Mouse (Mus musculus): ENCODE measurements at regions not wholly inside any gene's neighbourhood (a gene's known extent, or its start where the extent isn't known, plus 50 kb on each side); places are given as distances from the start of the nearest gene placed in this dataset.

GRCm38 (mm10) chr3:38572159-38572558 lies 87.5 kb upstream of the Ankrd50 start:
- no peak for TF ChIP-seq POLR2A (IDR thresholded peaks at IDR 0.05; ENCODE audit: extremely low read depth, insufficient read depth, low read length)
- TF ChIP-seq CTCF (IDR thresholded peaks at IDR 0.05; ENCODE audit: extremely low read depth, insufficient read depth, low read length) = no peak
- no peak overlapping the region for H3K4me3 ChIP-seq (ENCODE audit: insufficient read depth, low read length)
- H3K4me1 ChIP-seq (ENCODE audit: control insufficient read depth, insufficient read depth, low read length) = no peaks in the 10 kb centered on the region
- H3K27ac ChIP-seq (ENCODE audit: insufficient read depth, low read length) = no peak overlapping the region

GRCm38 (mm10) chr3:38571224-38571623 lies 86.6 kb upstream of the Ankrd50 start:
- Histone ChIP-seq H3K4me1 (ENCODE audit: control insufficient read depth, insufficient read depth, low read length) (no peaks in the 10 kb centered on the region), H3K4me3 (ENCODE audit: insufficient read depth, low read length) (no peak overlapping the region), H3K27ac (ENCODE audit: insufficient read depth, low read length) (no peak overlapping the region)
- TF ChIP-seq CTCF (IDR thresholded peaks at IDR 0.05; ENCODE audit: extremely low read depth, insufficient read depth, low read length) (no peak), POLR2A (IDR thresholded peaks at IDR 0.05; ENCODE audit: extremely low read depth, insufficient read depth, low read length) (no peak)

GRCm38 (mm10) chr3:38569001-38569400 lies 84.4 kb upstream of the Ankrd50 start:
- H3K4me1 ChIP-seq (ENCODE audit: control insufficient read depth, insufficient read depth, low read length) = no peaks in the 10 kb centered on the region
- H3K4me3 ChIP-seq (ENCODE audit: insufficient read depth, low read length) = no peak overlapping the region
- H3K27ac ChIP-seq (ENCODE audit: insufficient read depth, low read length) = no peak overlapping the region
- TF ChIP-seq POLR2A (IDR thresholded peaks at IDR 0.05; ENCODE audit: extremely low read depth, insufficient read depth, low read length) = no peak

DNA sequence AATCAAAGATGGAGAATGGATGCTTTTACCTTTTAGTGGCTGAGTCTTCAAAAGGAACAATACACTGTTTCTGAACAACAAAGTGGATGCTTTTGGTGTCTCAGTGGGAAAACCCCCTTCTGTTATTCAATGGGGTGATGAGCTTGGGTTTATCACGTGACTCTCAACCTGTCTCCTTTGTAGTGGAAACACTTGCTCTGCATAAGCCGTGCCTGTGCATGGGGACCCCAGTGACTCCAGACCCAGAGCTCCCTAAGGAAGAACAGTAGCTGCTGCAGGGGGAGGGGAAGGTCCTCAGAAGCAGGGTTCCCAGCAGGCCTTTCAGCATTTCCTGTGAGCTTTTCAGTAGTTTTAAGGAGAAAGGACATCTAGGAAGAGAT lies 83.9 kb upstream of the Ankrd50 start:
- Histone ChIP-seq H3K4me1 (ENCODE audit: control insufficient read depth, insufficient read depth, low read length) (no peaks in the 10 kb centered on the region), H3K4me3 (ENCODE audit: insufficient read depth, low read length) (no peak overlapping the region), H3K27ac (ENCODE audit: insufficient read depth, low read length) (no peak overlapping the region)
- TF ChIP-seq CTCF (IDR thresholded peaks at IDR 0.05; ENCODE audit: extremely low read depth, insufficient read depth, low read length) = no peak
- no peak for TF ChIP-seq POLR2A (IDR thresholded peaks at IDR 0.05; ENCODE audit: extremely low read depth, insufficient read depth, low read length)

DNA sequence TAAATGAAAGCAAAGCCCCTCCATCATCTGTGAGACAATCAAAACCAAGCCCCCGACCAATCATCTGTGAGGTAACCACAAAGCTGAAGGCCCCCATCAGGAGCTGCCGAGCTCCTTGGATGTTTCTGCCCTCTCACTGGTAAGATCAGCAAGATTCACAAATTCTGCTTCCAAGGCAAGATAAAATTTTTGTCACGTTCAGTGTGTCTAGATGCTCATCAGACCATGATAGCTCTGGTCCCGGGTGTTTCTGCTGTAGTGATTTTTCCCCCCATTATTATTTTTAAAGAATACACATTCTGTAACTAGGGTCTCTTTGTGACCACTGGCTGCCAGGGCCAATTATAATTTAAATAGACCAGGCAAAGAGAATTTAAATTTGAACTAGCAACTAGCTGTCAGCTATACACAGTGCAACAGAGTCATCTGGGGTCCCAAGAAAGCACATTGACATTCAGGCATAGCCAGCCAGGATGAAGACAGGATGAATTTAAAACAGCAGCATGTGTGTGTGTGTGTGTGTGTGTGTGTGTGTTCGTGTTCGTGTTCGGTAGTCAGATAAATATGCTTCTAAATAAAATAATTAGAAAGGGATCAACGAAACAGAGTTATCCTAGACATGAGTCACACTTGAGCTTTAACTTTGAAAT lies 83.4 kb upstream of the Ankrd50 start:
- TF ChIP-seq POLR2A (IDR thresholded peaks at IDR 0.05; ENCODE audit: extremely low read depth, insufficient read depth, low read length) (no peak), CTCF (IDR thresholded peaks at IDR 0.05; ENCODE audit: extremely low read depth, insufficient read depth, low read length) (no peak)
- H3K27ac ChIP-seq (ENCODE audit: insufficient read depth, low read length) = no peak overlapping the region
- no peak overlapping the region for H3K4me3 ChIP-seq (ENCODE audit: insufficient read depth, low read length)
- no peaks in the 10 kb centered on the region for H3K4me1 ChIP-seq (ENCODE audit: control insufficient read depth, insufficient read depth, low read length)

DNA sequence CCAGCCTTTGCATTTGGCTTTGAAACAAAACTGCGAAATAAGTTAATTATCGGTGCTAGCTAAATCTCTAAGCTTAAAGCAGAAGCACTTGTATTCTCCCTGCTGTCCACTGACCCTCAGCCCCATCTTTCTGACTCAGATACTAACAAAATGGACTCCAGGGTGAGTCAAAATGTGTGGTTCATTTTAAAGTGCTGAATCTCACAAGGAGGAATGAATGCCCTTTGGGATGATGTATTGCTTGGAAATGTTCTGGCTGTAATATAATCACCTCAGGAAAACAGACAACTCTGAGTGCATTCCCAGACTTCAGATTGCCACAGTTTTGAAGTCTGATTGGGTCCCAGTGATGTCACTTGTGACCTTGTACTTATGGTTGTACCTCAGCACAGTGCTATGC lies 81.9 kb upstream of the Ankrd50 start:
- H3K27ac ChIP-seq (ENCODE audit: insufficient read depth, low read length) = no peak overlapping the region
- TF ChIP-seq POLR2A (IDR thresholded peaks at IDR 0.05; ENCODE audit: extremely low read depth, insufficient read depth, low read length) = no peak
- no peak for TF ChIP-seq CTCF (IDR thresholded peaks at IDR 0.05; ENCODE audit: extremely low read depth, insufficient read depth, low read length)
- no peaks in the 10 kb centered on the region for H3K4me1 ChIP-seq (ENCODE audit: control insufficient read depth, insufficient read depth, low read length)
- H3K4me3 ChIP-seq (ENCODE audit: insufficient read depth, low read length) = no peak overlapping the region

DNA sequence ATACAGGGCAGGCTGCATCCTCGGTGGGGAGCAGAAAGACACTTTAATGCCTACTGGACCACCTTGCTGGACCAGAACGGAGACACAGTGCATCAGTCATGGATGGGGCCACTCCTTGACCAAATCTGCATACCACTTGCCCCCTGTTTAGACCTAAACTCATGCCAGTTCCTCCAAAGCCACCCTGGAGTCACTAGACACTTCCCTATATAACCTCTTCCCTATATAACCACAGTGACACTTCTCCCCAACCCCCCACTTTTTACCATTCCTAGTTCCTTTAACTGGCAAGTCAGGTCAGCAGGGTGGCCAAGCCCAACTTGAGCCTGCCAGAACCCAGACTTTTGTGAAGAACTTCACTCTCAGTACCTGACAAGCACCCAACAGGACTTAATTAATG lies 80.2 kb upstream of the Ankrd50 start:
- Histone ChIP-seq H3K27ac (ENCODE audit: insufficient read depth, low read length) (no peak overlapping the region), H3K4me1 (ENCODE audit: control insufficient read depth, insufficient read depth, low read length) (no peaks in the 10 kb centered on the region), H3K4me3 (ENCODE audit: insufficient read depth, low read length) (no peak overlapping the region)
- TF ChIP-seq CTCF (IDR thresholded peaks at IDR 0.05; ENCODE audit: extremely low read depth, insufficient read depth, low read length) (no peak), POLR2A (IDR thresholded peaks at IDR 0.05; ENCODE audit: extremely low read depth, insufficient read depth, low read length) (no peak)

DNA sequence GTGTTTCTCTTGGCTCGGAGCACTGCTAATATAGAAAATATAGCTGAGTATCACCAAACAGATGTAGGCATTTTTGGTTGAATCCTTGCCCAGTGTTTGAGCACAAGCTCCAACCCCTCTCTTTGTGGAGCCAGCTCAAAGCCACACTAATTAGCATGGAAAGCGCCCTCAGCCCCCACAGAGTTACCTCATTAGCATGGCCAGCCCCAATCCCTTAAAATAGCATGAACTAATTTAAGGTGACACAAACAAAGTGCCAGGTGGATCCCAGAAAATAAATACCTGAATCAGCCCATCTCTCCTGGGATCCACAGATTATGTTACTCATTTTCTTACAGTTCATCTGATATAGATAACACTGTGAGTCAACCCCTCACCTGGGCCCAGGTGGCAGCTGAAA lies 79.7 kb upstream of the Ankrd50 start:
- H3K27ac ChIP-seq (ENCODE audit: insufficient read depth, low read length) = no peak overlapping the region
- H3K4me3 ChIP-seq (ENCODE audit: insufficient read depth, low read length) = no peak overlapping the region
- TF ChIP-seq CTCF (IDR thresholded peaks at IDR 0.05; ENCODE audit: extremely low read depth, insufficient read depth, low read length) (no peak), POLR2A (IDR thresholded peaks at IDR 0.05; ENCODE audit: extremely low read depth, insufficient read depth, low read length) (no peak)
- H3K4me1 ChIP-seq (ENCODE audit: control insufficient read depth, insufficient read depth, low read length) = no peaks in the 10 kb centered on the region

DNA sequence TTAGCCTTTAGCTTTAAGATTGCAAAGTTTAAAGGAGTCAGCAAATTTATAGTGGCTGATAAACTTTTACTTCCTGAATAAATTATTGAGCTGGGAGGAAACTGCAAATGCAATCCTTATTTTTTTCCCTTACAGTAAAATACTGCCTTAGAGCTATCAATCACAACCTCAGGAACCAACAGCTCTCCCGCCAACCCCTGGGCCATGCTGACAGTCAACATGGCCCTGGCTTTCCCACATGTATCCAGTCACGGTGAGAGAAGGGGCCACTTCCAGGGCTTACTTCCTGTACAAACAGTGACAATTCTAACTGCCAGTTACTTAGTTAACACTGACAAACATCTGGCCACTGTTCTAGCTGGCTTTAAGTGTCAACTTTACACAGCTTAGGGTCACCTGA lies 76.5 kb upstream of the Ankrd50 start:
- no peak overlapping the region for H3K27ac ChIP-seq (ENCODE audit: insufficient read depth, low read length)
- TF ChIP-seq CTCF (IDR thresholded peaks at IDR 0.05; ENCODE audit: extremely low read depth, insufficient read depth, low read length) (no peak), POLR2A (IDR thresholded peaks at IDR 0.05; ENCODE audit: extremely low read depth, insufficient read depth, low read length) (no peak)
- H3K4me3 ChIP-seq (ENCODE audit: insufficient read depth, low read length) = no peak overlapping the region
- no peaks in the 10 kb centered on the region for H3K4me1 ChIP-seq (ENCODE audit: control insufficient read depth, insufficient read depth, low read length)

- Histone ChIP-seq H3K4me3 (ENCODE audit: insufficient read depth, low read length) (no peak overlapping the region), H3K27ac (ENCODE audit: insufficient read depth, low read length) (no peak overlapping the region), H3K4me1 (ENCODE audit: control insufficient read depth, insufficient read depth, low read length) (no peaks in the 10 kb centered on the region)
- TF ChIP-seq CTCF (IDR thresholded peaks at IDR 0.05; ENCODE audit: extremely low read depth, insufficient read depth, low read length) (no peak), POLR2A (IDR thresholded peaks at IDR 0.05; ENCODE audit: extremely low read depth, insufficient read depth, low read length) (no peak)
These were observed 71.3 kb upstream of the Ankrd50 start for GRCm38 (mm10) chr3:38555939-38556338.

Data from cortical plate, adult 2 months (tissue).